Comparison of ENCODE assay signal across 9 mouse cellular contexts in genomic region chr10:84488315-84488714, GRCm38 (mm10). TPM values are rescaled to one million over a fixed set of nuclear protein-coding genes. Genes with fewer than 3 reads are reported as not detected.
DNase-seq lines count a peak whose midpoint lies in the region; ATAC-seq and TF ChIP-seq lines count a peak whose summit lies in the region.
"Had no signal": no experiment of that assay in that cellular context is flagged by ENCODE, and none has a peak within 500 bp of the region (broad histone marks: within the 10 kb centered on the region; RNA-seq: fewer than 3 reads in every experiment).

No protein-coding gene starts in this region.

- no peak for DNase-seq in forebrain, postnatal 0 days
- DNase-seq in adrenal gland, postnatal 14 days, result peak; percentile 84
- peak; percentile 80 for DNase-seq in kidney, postnatal 10 days
- peak; percentile 55 to 74 for DNase-seq in lung, postnatal 4 days
- peak; percentile 65 to 87 for DNase-seq in spleen, postnatal 4 days (ENCODE audit: low spot score in 2 of 2)

- H3K4me3 ChIP-seq in forebrain, postnatal 0 days (ENCODE audit: low read depth, low read length), result no peak overlapping the region
- H3K4me3 ChIP-seq in forebrain, embryonic 12.5 days (replicated peaks), result no peak overlapping the region
- no peak overlapping the region for H3K4me3 ChIP-seq in C2C12 (ENCODE audit: insufficient read depth, poor library complexity, severe bottlenecking)
- no peak overlapping the region for H3K4me3 ChIP-seq in embryonic fibroblast, embryonic 13.5 days (ENCODE audit: insufficient read depth, low read length)
- H3K4me3 ChIP-seq: liver, embryonic 15.5 days had no signal

- no peaks in the 10 kb centered on the region for H3K79me2 ChIP-seq in C2C12 (ENCODE audit: control insufficient read depth, insufficient read depth)

- H3K27me3 ChIP-seq in forebrain, postnatal 0 days (ENCODE audit: insufficient read depth, low read length), result no peaks in the 10 kb centered on the region
- H3K27me3 ChIP-seq in forebrain, embryonic 12.5 days, result no peaks in the 10 kb centered on the region
- no peaks in the 10 kb centered on the region for H3K27me3 ChIP-seq in C2C12 (ENCODE audit: control insufficient read depth, insufficient read depth, insufficient read length)
- H3K27me3 ChIP-seq: liver, embryonic 15.5 days had no signal

- H3K4me2 ChIP-seq in forebrain, postnatal 0 days (ENCODE audit: low read depth), result no peak overlapping the region
- no peak overlapping the region for H3K4me2 ChIP-seq in forebrain, embryonic 12.5 days
- H3K4me2 ChIP-seq: liver, embryonic 15.5 days had no signal

- H3K4me1 ChIP-seq in forebrain, postnatal 0 days (ENCODE audit: insufficient read depth), result no peaks in the 10 kb centered on the region
- no peaks in the 10 kb centered on the region for H3K4me1 ChIP-seq in forebrain, embryonic 12.5 days
- H3K4me1 ChIP-seq in embryonic fibroblast, embryonic 13.5 days (ENCODE audit: control insufficient read depth, insufficient read depth, low read length), result no peaks in the 10 kb centered on the region

- no peak for ATAC-seq in forebrain, postnatal 0 days
- ATAC-seq in forebrain, embryonic 12.5 days (ENCODE audit: low FRiP score), result no peak

- H3K9me3 ChIP-seq in forebrain, postnatal 0 days (ENCODE audit: low read length), result no peaks in the 10 kb centered on the region
- no peaks in the 10 kb centered on the region for H3K9me3 ChIP-seq in forebrain, embryonic 12.5 days
- H3K9me3 ChIP-seq: liver, embryonic 15.5 days had no signal

- no peaks in the 10 kb centered on the region for H3K79me3 ChIP-seq in C2C12 (ENCODE audit: low read depth)

- no peak for TF ChIP-seq POLR2A in embryonic fibroblast, embryonic 13.5 days (IDR thresholded peaks at IDR 0.05; ENCODE audit: low read depth, low read length)

- H3K36me3 ChIP-seq in forebrain, postnatal 0 days (ENCODE audit: insufficient read depth), result no peaks in the 10 kb centered on the region
- no peaks in the 10 kb centered on the region for H3K36me3 ChIP-seq in forebrain, embryonic 12.5 days (replicated peaks)
- H3K36me3 ChIP-seq in C2C12 (ENCODE audit: control insufficient read depth, insufficient read depth), result no peaks in the 10 kb centered on the region
- H3K36me3 ChIP-seq: liver, embryonic 15.5 days had no signal

- 41% methylated on average over 6 of the region's 6 CpGs for WGBS in forebrain, postnatal 0 days
- 36% methylated on average over 6 of the region's 6 CpGs for WGBS in forebrain, embryonic 12.5 days

- H3K9ac ChIP-seq in forebrain, postnatal 0 days, result no peak overlapping the region
- no peak overlapping the region for H3K9ac ChIP-seq in forebrain, embryonic 12.5 days
- H3K9ac ChIP-seq: liver, embryonic 15.5 days had no signal

- no peak overlapping the region for H3K27ac ChIP-seq in forebrain, postnatal 0 days (ENCODE audit: low read depth, low read length)
- no peak overlapping the region for H3K27ac ChIP-seq in forebrain, embryonic 12.5 days
- H3K27ac ChIP-seq in embryonic fibroblast, embryonic 13.5 days (ENCODE audit: insufficient read depth, low read length), result no peak overlapping the region
- H3K27ac ChIP-seq: liver, embryonic 15.5 days had no signal

- TF ChIP-seq CTCF in forebrain, postnatal 0 days (IDR thresholded peaks at IDR 0.05; ENCODE audit: low read depth), result peak; percentile 49
- peak; percentile 37 for TF ChIP-seq CTCF in C2C12 (IDR thresholded peaks at IDR 0.05; ENCODE audit: control insufficient read depth, insufficient read depth, insufficient read length)
- TF ChIP-seq CTCF in embryonic fibroblast, embryonic 13.5 days (IDR thresholded peaks at IDR 0.05; ENCODE audit: borderline replicate concordance, insufficient read depth, low read length), result 0 out of 2 replicates have a peak, but pooled peaks have one; percentile 10

- H3ac ChIP-seq in C2C12 (ENCODE audit: control insufficient read depth, insufficient read length, low read depth), result no peak overlapping the region

TF ChIP-seq in C2C12, 6 proteins besides CTCF, POLR2A, EP300 and RAD21:
- TF ChIP-seq USF1 (IDR thresholded peaks at IDR 0.05; ENCODE audit: low read depth) (no peak), FOSL1 (IDR thresholded peaks at IDR 0.05; ENCODE audit: insufficient read depth, low read length, poor library complexity, severe bottlenecking) (no peak), MYOG (IDR thresholded peaks at IDR 0.05; ENCODE audit: control insufficient read depth, extremely low read depth, insufficient read length) (no peak), CEBPB (IDR thresholded peaks at IDR 0.05; ENCODE audit: low read depth) (no peak), MYOD1 (IDR thresholded peaks at IDR 0.05; ENCODE audit: control insufficient read depth, insufficient read length, low read depth) (no peak), MAX (IDR thresholded peaks at IDR 0.05) (no peak)

RNA-seq across cellular contexts. Expression of gene Ckap4, which starts 45.5 kb away (rescaled TPM):
- total RNA-seq in forebrain, postnatal 0 days (2014; rRNA removed), result 49.1 and 66.3 TPM in 2 replicates
- polyA plus RNA-seq in forebrain, postnatal 0 days (2015; fragmentation: Nextera tagmentation; extraction: Ambion mirVana), result 39.9 and 50.1 TPM in 2 replicates
- polyA plus RNA-seq in forebrain, embryonic 12.5 days (2016; fragmentation: Nextera tagmentation; extraction: Ambion mirVana), result 72.0 and 72.2 TPM in 2 replicates
- polyA plus RNA-seq in C2C12 (2012; fragmentation: generic; extraction: Trizol), result 106 TPM
- 57.7 and 61.3 TPM in 2 replicates for total RNA-seq in adrenal gland, postnatal 14 days (2021)
- 280 and 283 TPM in 2 replicates for polyA plus RNA-seq in embryonic fibroblast, embryonic 13.5 days (2011; ENCODE audit: insufficient read length, low read depth, missing spikeins)

RNA-seq across cellular contexts. Expression of gene Nuak1, which starts 47.9 kb away (rescaled TPM):
- 25.9 and 28.7 TPM in 2 replicates for total RNA-seq in forebrain, postnatal 0 days (2014; rRNA removed)
- 3.7 and 4.0 TPM in 2 replicates for polyA plus RNA-seq in forebrain, postnatal 0 days (2015; fragmentation: Nextera tagmentation; extraction: Ambion mirVana)
- 4.4 and 5.3 TPM in 2 replicates for polyA plus RNA-seq in forebrain, embryonic 12.5 days (2016; fragmentation: Nextera tagmentation; extraction: Ambion mirVana)
- 15.2 TPM for polyA plus RNA-seq in C2C12 (2012; fragmentation: generic; extraction: Trizol)
- 7.0 and 9.5 TPM in 2 replicates for total RNA-seq in adrenal gland, postnatal 14 days (2021)
- polyA plus RNA-seq in embryonic fibroblast, embryonic 13.5 days (2011; ENCODE audit: insufficient read length, low read depth, missing spikeins), result 74.3 and 84.1 TPM in 2 replicates
